Mouse (Mus musculus): ENCODE data around the gene Arhgap8.
A peak's percentile ranks its signal among the peaks of the same experiment; 100 is the strongest.
"Not testable (repeated sequence)": the region's sequence is repeated elsewhere in the genome, so short reads cannot be mapped to it uniquely, and the experiment has no call there.

Arhgap8 gene

DNA sequence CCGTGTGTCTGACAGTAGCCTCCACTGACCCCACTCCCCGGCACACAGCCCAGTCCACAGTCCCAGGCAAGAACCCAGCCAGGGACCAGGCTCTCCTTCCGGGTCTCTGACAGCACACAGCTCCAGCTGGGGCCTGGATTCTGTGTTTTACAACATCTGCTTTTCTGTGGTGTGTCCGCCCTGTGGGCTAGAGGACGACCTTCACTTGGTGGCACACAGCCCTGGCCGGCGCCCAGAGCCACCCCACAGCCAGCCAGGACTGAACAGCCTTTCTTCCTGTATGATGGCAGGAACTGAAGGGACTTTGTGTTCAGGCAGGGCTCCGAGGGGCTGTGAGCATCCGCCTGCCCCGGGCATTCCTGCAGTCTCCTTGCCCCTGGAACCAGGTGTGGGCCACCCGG, 22.2 kb upstream of the Arhgap8 start:
- DNase-seq (ENCODE audit: extremely low spot score, low spot score): no peak

DNA sequence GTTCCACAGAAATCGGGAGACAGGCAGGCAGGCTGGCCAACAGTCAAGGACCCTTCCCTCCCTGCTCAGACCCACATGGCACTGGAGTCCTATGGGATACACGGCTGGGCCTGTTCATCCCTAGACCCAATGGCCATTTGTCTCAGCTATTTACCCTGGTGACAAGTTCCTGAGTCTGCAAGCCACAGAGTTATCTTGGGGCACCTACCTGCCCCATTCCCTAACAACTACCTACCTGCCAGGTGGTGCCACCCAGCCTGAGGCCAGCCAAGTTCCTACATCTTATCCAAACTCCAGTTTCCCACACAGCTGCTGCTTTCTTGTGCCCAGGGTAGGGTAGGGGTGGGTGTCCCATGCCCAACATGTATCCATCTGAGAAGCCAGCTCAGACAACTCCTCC, 21.7 kb upstream of the Arhgap8 start:
- DNase-seq (ENCODE audit: extremely low spot score, low spot score): no peak

DNA sequence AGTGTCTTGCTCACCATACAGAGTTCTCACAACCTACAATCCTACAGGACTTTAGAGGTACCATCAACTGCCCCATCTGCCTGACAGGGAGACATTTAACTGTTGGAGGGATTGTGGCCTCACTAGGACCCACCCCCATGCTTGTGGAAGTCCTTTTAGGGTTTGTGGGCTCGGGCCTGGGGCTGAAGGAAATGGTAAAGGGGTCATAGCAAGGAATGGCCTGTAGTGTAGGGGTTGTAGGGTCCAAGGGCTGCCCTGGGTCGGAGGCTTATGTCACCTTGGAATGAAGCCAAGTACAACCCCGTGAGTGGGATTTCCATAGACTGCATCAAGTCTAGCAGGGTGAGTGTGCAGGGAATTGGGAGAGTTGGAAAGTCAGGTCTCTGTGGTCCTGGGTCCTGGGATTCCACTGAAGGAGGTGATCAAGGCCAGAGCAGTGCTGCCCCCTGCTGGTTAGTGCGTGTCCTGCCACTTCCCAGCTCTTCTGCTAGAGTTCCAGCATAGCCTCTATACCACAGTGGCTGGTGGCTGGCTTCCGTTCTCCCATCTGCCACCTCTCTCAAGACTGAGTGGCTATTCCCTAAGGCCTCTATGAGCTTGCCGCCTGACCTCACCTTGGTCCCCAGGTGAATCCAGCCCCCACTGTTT, 19.6 kb upstream of the Arhgap8 start:
- DNase-seq (ENCODE audit: extremely low spot score, low spot score): peak; percentile 78

DNA sequence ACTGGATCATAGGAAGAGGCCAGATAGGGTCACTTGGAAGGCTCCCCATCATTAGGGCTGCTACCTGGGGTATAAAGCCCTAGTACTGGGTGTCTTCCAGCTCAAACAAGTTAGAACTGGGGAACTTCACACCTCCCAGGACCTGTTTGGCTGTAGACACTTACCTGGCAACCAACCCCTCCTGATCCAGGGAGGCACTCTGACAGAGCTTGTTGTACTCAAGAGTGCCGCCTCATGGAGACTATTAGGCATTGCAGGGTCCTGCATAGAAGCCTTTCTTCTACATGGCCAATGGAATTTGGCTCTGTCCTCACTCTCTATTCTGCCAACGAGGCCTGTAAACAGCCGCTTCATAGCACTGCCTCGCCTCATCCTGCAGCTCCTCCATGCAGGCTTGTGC, 17.9 kb upstream of the Arhgap8 start:
- DNase-seq (ENCODE audit: extremely low spot score, low spot score): no peak

DNA sequence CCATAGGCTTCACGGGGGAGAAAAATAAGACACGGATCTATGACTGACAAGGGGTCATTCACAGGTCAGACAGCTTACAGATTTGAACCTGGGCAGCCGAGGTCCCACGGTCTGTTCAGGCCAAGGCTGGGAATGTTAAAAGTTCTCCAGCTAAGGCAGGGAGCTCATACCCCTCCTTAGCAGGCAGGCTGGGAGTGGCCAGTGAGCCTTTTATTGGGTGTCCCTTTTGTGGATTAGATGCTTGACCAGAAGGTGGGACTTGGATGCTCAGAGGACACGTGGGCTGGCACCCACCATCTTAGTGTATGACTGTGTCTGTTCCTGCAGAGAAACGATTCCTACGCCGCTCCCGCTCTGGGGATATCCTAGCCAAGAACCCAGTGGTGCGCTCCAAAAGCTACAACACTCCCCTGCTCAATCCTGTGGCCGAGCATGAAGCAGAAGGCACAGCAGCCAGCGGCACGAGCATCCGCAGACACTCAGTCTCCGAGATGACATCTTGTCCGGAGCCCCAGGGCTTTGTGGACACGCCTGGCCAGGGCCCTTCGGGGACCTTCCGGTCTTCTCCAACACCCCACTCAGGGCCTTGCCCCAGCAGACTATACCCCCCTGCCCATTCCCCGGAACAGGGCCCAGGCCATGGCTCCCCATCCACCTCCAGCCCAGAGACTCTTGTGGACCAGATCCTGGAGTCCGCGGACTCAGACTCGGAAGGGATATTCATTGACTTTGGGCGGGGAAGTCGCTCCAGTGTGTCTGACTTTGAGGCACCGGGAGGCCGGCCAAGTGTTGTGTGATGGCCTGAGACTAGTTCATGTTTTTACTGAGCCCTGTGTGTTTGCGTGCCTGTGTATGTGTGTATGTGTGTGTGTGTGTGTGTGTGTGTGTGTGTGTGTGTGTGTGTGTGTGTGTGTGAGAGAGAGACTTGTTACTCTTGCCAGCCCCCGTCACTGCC, 17.2 kb upstream of the Arhgap8 start:
- no peak for DNase-seq (ENCODE audit: extremely low spot score, low spot score)

DNA sequence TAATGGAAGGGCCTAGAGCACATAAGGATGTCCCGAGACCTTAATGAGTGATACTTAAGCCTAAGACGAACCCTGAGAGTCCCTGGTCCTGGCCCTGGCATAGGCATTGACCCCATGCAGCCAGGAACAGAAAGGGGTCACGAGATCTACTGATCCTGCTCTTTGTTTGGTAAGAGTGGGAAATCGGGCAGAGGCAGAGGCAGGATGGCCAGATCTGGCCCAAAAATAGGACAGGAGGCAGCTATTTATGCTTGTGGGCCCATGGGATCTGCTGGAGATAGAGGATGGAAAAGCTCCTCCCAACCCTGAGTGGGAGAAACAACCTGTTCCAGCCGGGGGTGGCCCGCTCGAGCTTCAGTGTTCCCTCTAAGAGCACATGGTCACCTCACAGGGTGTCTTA, 15.9 kb upstream of the Arhgap8 start:
- DNase-seq (ENCODE audit: extremely low spot score, low spot score): no peak

DNA sequence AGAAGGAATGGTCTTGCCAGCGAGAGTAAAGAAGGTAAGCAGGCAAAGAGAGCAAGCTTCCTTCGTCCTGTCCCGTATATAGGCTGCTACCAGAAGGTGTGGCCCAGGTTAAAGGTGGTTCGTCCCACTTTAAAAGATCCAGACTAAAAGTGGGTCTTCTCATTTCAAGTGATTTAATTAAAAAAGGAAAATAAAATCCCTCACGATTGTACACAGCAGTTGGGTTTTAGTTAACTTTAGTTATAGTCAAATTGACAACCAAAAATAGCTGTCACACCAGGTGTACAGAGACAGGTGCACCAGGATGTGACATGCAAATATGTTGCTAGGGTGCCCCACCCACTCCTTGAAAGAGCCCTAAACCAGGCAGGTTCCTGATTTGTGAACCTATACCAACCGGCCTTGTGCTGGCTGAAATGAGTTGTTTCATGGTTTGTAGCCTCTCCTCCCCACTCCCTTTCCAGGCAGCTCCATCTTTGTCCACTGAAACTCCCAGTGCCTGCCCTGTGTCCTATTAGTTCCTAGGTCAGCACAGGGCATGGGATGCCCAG, 14.4 kb upstream of the Arhgap8 start:
- DNase-seq (ENCODE audit: extremely low spot score, low spot score): no peak

DNA sequence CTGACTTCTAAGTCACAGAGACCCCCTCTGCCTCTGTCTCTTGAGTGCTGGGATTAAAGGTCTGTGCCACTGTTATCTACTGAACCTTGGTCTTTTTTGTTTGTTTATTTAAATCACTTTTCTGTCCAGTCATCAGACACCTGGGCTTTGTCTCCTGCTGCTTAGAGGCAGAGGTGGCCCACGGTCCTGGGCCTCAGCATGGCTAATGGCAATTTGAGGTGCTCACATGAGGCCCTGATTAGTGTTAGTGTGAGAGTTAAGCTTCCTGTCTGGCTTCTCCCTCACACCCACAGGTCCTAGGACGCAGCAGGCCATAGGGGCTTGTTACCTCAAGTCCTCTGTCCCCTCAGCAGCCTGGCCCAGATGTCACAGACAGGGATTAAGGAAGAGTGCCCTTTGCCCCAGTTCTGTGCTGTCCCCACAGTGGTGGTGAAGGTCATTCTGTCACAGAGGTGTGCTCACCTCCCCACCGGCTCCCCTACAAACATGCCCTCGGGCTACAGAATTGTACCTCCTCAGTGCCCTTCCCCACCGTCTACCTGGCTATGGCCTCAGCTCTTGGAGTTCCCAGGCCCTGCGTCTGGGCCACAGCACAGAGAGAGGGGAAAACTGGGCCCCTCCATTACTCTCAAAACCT, 12.8 kb upstream of the Arhgap8 start:
- DNase-seq (ENCODE audit: extremely low spot score, low spot score): no peak

DNA sequence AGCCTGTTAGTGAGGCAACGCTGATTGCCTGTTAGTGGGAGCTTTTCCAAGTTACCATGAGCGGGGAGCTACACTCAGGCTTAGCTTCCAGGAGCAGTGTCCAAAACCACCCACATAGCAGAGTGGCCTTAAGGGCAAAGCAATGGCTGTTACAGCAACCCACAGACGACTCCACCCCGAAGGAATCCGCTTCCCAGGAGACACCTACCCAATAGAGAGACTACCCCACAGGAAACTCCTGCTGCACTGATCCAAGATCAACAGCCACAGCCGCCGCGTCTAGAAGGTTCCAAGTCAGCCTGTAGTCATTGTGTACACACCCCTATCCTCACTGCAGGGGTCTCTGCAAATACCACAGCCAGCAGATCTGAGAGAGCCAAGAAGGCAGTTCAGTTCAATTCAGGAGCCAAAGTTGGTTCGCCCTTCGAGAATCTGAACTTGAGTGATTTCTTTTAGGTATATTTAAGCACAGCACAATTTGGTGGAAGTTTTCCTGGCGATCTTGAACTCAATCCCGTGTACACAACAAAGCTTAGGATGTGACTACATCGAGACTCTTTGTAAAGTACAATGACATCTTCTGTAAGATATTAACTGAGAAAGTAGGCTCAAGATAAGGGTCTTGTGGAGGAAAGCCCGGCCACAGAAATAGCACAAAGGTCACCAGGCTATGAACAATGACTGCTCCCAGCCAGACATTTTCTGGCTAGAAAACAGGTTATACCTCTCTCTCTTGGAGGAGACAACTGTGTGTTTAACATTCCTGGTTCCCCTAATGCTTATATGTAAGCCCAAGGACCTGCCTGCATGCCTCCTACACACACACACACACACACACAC, 7.1 kb upstream of the Arhgap8 start:
- no peak for DNase-seq (ENCODE audit: extremely low spot score, low spot score)

DNA sequence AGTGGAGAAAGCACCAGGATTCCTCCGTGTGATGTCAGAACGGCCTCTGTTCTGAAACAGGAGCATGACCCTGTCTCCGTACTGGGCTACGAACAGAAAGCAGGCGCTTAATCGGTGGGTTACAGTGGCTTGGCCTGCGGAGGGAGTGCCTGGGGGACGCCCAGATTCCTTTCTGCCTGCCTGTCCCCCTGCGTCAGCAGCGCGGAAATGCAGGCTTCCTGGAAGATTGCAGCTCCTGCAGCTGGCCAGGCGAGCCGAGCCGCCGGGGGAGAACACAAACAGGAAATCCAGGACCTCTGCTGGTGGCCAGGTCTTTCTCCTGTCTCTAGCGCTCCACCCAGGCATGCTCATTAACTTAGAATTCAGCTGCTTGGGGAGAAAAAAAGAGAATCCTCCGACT, 5.1 kb upstream of the Arhgap8 start:
- peak; percentile 77 for DNase-seq (ENCODE audit: extremely low spot score, low spot score)

DNA sequence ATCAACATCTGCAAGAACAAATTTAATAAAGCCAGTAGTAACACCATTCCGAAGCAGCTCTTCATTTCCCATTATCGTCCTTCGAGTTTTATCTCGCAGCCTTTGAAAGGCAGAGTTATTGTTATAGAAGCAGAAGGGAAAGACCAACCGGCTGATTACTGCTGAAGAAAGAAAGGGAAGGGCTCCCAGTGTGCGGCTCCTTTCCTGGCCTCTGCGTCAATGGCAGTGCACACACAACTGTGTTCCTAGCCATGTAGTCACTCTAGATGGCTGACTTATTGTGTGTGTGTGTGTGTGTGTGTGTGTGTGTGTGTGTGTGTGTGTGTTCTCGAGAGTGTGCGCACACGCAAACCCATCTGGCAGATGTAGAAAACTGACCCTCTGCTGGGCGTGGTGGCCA, 4.7 kb upstream of the Arhgap8 start:
- DNase-seq (ENCODE audit: extremely low spot score, low spot score): no peak

DNA sequence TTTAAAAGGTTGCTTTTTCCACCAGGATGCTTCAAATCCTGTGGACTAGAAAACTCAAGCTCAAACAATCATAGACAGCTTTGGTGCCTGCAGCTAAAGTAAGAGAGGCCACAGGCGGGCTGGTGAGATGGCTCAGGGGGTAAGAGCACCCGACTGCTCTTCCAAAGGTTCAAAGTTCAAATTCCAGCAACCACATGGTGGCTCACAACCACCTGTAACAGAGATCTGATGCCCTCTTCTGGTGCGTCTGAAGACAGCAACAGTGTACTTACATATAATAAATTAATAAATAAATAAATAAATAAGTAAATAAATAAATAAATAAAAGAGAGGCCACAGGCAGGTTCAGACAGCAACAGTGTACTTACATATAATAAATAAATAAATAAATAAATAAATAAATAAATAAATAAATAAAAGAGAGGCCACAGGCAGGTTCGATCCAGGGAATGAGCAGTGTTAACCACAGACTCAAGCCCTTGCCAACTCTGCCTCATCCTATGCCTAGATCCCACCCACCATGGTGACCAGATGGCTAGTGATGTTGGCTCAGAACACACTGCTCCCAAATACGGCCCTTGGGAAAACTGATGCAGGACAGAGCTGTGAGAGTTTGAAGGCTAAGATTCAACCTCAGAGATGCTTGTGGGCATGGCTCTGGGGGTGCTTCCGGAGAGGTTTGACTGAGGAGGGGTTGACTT, 2.1 kb upstream of the Arhgap8 start:
- not testable (repeated sequence) for DNase-seq (ENCODE audit: extremely low spot score, low spot score)

DNA sequence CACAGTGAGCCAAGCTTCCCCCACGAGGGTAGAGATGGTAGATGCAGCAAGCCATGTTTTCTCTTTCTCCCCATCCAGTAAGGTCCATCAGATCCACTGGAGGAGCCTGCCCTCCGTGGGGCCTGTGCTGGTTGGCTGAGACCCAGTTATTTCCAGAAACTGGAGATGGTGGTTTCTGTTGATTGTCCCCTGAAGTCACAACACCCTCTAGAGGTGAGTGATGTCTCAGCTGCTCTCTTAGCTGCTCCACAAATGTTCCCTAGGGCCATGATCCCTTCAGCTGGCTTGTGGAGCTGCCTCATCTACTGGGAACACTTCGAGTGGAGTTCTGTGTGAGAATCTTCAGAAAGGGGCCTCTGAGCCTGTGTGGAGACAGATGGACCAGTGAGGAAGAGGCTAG, 1.1 kb upstream of the Arhgap8 start:
- DNase-seq (ENCODE audit: extremely low spot score, low spot score): no peak

DNA sequence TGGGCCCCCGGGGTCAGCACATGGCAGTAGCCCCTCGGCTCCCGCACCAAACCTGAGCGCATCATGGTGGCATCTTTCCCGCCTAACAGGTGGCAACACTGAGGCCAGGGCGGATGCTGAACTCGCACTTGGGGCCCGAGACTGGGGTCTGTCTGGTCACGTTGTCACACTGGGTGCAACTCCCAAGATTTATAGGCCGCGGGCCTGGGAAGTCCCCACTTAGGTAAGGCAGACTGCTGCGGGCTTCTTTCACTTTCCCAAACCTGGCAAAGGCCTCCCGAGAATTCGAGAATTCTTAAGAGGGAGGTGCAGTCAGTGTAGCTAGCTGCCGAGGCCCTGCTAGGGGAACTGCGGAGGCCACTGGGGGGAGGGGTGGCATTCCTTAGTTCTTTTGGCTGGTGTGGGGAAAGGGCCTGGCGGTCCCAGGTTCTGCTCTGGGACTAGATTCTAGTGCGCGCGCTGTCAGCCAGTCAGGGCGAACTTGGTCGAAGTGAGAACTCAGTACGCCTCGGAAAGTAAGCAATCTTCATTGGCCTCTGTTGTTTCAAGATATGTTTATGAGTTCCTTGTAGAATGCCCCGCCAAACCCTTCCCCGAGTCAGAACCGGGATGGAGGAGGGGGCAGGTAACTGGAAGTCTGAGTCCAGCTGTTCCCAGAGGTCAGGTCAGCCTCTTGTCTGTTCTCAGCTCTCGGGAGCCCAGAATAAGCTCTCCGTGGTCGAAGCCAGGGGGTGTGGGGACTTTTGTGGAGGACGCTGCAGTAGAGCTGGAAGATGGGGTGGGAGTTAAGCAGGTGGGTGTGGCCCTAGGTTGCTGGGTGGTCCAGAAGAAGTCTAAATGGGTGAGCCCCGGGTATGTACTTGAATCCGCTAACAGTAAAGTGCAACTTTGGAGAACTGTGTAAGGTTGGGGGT, 696 bp downstream of the Arhgap8 start:
- DNase-seq (ENCODE audit: extremely low spot score, low spot score): no peak

DNA sequence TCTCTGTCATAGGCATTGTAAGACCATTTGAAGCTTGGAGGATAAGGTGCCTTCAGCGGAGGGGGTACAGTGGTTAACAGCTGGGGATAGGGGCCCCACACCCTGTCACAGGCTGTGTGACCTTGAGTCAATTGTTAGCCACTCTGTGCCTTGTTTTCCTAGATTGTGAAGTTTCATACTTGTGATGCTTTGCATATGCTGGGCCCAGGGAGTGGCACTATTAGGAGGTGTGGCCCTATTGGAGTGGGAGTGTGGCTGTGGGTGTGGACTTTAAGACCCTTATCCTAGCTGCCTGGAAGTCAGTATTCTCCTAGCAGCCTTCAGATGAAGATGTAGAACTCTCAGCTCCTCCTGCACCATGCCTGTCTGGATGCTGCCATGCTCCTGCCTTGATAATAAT, 3.8 kb downstream of the Arhgap8 start:
- DNase-seq (ENCODE audit: extremely low spot score, low spot score): not testable (repeated sequence)

DNA sequence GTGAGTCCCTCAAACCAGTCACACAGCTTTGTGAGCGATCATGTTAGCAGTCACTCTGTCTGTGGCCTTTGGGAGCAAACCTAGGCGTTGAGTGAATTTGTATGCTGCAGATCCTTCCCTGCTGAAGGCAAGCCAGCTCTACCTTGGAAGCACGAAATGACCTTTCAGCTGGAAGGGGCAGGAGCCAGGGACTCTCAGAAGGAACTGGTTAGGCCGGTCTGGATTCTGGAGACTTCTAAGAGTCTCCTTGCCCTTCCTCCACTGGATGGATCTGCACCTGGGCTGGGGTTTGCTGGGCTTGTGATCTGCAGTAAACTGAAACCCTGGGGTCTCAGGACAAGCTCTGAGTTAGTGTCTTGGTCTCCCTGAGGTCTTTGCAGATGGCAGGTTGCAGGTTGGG, 4.3 kb downstream of the Arhgap8 start:
- DNase-seq (ENCODE audit: extremely low spot score, low spot score): no peak

DNA sequence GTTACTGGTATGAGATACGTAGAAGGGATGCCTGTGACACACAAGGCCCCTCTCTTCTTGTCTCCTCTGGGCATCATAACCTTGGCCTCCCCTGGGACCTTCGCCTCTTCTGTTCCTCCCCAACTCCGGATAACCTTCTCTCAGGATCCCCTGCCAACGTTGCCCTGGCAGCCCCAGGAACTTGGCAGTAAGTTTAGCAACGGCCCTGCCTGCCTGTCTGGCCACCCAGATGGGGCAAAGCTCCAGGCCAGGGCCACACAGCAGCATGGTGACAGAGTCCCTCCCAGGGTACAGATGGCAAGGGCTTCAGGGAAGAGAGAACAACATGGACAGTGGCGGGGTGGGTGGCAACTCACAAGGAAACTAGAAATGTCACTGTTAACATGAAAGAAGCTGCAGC, 9.8 kb downstream of the Arhgap8 start:
- no peak for DNase-seq (ENCODE audit: extremely low spot score, low spot score)

DNA sequence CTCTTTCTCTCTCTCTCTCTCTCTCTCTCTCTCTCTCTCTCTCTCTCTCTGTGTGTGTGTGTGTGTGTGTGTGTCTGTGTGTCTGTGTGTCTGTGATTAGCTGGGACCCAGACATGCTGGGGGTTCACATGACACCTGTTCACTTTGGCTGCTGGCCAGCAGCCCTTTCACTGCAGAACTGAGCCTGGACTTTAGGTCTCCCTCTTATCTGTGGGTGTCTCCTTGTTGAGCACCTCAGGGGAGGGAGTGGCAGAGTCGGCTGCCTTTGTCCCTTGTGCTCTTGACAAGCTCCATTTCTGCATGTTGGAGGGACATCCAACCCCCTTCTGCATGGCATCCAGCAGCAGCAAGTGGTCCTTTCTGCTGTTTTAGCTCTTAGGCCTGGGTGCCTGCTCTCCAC, 11.0 kb downstream of the Arhgap8 start:
- no peak for DNase-seq (ENCODE audit: extremely low spot score, low spot score)

DNA sequence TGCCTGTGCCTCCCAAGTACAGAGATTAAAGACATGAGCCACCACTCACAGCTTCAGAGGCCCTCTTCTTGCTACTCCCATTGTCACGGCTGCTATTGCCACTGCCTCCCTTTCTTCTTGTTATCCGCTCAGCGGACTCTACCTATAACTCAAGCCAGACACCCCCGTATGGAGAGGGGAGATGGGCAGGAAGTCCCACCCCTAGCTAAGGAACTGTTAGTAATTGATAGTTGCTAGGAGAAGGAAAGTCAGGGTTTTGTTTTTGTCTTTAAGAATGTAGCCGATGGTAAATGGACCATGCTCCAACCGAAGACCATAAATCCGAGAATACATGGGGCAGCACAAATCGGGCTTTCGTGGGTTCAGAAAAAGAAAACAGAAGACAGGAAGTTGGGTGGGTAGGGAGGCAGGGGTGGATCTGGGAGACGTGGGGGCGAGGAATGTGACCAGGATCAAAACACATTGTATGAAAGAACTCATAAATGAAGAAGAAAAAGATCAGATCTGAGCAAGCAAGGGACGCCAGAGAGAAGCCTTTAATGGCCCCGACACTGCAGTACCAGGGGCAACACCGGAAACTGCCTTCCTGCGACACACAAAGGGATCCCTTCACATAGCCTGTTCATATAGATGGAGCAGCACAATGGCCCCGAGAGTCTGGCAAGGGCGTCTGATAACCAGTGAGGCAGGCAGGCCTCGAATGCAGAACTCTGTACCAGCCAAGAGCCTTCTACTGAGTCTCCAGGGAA, 12.0 kb downstream of the Arhgap8 start:
- peak; percentile 41 for DNase-seq (ENCODE audit: extremely low spot score, low spot score)
